Mouse (Mus musculus) kidney, adult 18-20 months (tissue): ENCODE data around the gene Med13l.
"Not testable (repeated sequence)": the region's sequence is repeated elsewhere in the genome, so short reads cannot be mapped to it uniquely, and the experiment has no call there.

Experiments
- DNase-seq: peaks from one replicate; pipeline ENCODE4 v3.0.0; 2021

Gene Med13l

GRCm38 (mm10) chr5:118636399-118637369, 76.2 kb downstream of the Med13l start:
- no peak for DNase-seq

DNA sequence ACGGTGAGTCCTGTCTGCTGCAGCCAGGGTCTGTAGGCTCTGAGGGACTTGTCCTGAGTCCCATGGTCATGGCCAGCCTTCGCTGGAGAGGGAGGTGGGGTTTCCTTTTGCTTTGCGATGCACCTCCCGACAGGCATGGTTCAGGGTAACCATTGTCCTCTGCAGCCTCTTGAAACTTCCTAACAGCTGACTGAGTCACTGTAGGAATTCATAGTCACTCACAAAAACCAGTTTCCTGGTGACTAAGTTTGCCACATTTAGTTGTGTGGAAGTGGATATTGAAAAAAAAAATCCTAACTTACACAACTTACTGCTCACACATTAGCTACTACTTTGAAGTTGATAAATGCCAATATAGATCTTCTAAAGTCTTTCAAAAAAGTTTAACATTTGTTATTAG, 77.5 kb downstream of the Med13l start:
- DNase-seq: no peak

GRCm38 (mm10) chr5:118638534-118639109, 78.1 kb downstream of the Med13l start:
- no peak for DNase-seq

DNA sequence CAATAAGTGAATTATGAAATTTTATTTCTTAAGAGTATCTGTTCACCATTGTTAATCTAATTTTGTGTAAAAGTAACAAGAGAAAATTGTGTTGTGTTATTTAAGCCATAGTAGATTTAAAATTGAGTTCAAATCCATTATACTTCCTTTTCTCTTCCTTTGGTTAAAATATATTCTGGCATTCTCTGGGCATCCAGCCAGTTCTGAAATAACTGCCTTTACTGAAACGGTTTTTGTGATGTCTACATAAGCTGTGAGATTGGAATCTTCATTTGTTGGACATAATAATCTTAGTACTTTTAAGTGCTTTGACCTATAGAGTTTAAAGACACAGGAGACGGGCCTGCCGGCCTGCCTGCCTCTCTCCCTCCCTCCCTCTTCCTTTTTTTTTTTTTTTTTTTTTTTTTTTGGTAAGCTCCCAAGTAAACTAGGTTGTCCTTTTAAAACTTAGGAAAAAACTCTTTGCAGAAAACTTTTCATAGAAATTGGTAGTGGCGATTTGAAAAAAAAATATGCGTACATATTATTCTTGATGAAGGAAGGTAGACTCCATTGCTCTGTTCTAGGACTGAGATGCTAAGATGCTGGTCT, 78.7 kb downstream of the Med13l start:
- DNase-seq: no peak

GRCm38 (mm10) chr5:118644041-118644440, 83.6 kb downstream of the Med13l start:
- no peak for DNase-seq

GRCm38 (mm10) chr5:118644511-118644910, 84.0 kb downstream of the Med13l start:
- no peak for DNase-seq

DNA sequence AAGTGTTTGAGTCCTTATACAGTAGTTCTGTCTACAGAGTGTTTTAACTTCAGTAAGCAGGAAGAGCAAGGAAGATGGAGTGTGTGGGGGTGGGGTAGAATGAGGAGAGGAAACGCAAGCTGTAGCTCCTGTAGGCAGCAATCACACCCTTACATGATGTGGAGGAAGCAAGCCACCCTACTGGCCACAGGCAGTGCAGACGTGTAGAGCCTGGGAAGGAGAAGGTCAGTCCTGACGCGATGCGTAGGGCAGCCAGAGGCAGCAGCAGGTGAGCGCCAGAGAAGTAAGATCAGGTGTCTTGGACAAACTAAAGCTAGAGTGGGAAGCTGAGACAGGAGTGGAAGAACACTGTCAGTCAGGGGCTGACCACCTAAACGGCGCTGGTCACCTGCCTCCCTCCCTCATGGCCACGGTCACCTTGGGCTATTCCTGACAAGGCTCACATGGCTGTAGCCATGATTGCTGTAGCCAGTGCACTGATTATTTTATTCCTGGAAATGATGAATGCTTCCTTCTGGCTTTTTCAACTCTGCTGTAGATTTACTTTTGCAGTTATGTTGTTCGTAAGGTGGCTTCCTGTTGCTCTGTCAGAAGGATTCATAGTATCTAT, 84.8 kb downstream of the Med13l start:
- DNase-seq: no peak

DNA sequence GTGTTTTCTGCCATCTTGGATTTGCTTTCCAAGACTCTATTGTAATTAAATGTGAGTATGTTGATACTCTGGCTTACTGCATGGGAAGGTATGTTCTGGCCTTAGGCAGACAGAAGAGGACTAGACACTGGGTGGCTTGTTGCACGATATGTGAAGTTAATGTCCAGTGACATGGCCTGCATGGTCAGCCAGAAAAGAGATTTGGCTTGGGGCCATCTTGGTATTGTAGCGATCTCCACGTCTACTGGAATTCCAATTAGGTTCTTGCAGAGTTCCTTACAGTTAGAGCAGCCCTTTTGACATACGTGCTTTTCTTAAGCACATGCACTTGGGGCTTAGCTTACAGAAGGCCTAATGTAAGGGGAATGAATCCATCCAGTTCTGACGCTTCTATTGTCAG, 86.4 kb downstream of the Med13l start:
- no peak for DNase-seq

DNA sequence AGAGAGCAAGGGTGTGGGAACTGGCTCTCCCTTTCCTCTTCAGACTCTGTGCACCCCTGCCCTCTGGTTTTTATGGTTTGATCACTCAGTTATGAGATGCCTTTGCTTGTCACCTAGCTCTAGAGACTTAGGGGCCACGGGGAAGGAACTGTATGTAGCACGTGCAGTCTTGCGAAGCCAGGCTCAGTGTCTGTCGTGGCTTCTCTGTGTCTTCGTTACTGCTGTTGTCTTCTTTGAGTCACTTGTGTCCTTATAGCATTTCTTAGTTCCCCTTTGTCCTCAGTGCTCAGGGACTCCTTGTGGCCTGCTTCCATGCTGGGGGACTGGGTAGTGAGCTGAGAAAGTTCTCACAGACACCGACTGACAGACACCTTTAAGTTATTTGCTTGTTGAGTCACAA, 86.9 kb downstream of the Med13l start:
- DNase-seq: no peak

GRCm38 (mm10) chr5:118649215-118650006, 88.9 kb downstream of the Med13l start:
- peak; percentile 62 for DNase-seq

DNA sequence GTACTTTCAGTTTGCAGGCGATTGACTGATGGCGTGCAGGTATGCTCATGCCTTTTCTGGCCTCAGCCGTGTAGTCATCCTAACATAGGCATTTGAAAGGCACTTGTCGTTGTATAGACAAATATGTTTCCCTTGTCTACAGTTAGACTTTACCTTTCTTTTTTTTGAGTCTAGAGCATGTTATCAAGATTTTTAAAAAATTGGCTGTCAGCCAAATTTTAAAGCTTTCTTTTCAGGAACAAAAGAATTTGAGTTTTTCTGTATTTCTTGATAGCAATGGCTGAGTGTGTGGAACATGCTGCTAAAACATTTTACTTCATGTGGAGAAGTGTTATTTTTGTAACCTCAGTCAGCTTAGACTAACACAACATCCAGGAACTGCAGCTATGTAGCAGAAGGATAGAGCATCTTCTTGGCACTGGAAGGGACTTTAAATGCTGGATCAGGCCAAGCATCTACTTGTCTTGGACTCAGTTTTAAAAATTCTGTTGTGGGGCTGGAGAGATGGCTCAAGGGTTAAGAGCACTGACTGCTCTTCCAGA, 89.6 kb downstream of the Med13l start:
- DNase-seq: no peak

GRCm38 (mm10) chr5:118650746-118651145, 90.3 kb downstream of the Med13l start:
- DNase-seq: no peak

DNA sequence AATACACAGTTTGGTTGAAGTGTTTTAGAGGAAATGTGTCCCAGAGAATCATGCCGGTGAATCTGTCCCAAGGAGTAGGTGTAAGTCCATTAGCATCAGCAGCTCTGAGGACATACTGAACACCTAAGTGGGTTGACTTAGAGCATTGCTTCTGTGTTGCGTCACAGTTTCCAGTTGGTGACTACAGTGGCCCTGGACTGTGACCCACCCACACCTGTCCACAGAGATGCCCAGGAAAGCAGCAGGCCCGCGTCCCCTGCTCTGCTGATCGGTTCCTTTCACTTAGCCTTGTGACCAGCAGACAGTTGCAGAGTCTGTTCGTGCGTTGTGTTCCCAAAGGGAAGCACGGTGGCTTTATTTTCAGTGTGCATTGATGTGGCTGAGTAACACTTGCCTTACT, 92.1 kb downstream of the Med13l start:
- DNase-seq: no peak

DNA sequence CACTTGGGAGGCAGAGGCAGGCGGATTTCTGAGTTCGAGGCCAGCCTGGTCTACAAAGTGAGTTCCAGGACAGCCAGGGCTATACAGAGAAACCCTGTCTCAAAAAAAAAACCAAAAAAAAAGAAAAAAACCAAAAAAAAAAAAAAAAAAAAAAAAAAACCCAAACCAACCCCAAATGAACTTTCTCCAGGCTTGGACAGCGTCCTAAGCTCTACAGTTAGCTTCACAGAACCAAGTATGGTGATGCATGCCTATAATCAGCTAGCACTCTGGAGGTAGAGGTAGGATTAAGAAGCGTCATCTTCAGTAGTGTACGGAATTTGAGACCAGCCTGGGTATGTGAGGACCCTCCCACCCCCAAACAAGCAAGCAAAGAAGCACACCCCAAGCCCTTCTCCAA, 92.6 kb downstream of the Med13l start:
- not testable (repeated sequence) for DNase-seq

- no peak for DNase-seq
These were observed 94.1 kb downstream of the Med13l start for GRCm38 (mm10) chr5:118654599-118654998.

GRCm38 (mm10) chr5:118655025-118655424, 94.5 kb downstream of the Med13l start:
- DNase-seq: peak; percentile 43

DNA sequence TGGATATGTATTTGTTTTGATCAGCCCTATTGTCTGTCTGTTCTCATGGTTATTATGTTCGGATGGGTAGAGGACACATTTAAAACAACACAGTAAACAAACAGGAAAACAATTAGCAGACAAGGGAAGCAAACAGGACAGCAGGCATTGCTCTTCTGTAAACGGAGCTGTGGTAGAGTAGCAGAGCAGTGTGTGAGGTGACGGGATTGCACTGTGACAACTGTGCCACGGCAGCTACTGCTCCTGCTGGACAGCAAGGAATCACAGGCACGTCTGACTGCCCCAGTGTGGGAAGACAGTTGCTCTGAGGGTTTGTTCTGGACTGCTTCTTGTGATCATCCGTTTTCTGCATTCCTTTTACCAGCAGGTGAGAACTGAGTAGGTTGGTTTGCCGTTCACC, 94.9 kb downstream of the Med13l start:
- DNase-seq: no peak

DNA sequence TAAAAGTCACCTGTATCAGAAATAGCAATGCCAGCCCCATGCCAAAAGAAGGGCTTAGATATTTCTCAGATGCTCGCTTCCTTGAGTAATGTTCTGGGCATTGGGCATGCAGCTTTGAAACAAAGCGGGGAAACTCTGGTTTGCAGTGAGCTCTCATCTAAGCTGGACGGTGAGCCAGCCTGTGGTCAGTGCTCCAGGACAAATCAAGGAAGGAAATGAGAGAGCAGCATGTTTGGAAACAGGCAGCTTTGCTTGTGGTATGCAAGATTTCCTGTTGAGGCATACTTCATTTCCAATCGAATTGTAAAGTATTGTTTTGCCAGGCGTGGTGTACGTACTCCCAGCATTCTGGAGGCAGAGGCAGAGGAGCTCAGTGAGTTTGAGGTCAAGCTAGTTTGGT, 95.5 kb downstream of the Med13l start:
- DNase-seq: no peak

DNA sequence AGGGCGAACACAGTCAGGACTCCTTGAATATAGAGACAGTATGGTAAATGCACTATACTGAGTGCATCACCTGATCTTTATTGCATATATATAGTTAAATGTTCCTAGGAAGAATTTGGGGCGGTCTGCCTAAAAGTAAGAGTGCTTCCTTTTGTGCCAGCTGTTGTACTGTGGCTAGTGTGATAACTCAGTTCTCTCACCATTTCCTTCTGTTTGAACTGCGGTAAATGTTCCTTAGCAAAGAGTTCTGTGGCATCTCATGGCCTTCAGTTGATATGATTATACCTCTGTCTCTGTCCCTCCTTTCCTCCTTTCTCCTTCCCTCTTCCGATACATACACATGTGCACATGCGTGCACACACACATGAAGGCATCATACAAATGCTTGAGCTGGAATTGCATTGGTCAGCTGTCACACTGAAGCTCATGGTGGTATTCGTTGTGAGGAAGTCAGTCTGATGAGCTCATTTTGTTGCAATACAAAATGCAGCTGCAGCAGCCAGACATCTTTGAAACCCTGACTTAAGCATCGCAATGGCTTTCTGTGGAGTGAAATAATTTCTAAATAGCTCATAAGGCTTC, 97.9 kb downstream of the Med13l start:
- DNase-seq: no peak

DNA sequence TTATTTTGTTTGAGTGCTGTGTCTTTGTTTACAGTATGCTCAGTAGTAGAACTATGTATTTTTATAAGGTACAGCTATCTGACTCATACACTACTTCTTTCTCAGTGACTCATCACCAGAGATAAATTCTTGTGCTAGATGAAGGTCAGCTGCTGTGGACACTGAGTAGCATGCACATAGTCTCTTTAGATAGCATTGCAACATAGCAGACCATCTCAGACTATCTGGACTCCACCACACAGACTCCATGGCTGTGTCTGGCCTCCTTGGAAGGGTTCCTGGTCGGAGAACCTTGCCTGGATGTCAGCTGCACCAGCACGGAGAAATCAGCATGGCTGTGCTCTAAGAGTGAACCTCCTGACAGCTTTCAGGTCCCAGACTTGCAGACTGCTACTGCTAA, 99.2 kb downstream of the Med13l start:
- DNase-seq: no peak

GRCm38 (mm10) chr5:118661751-118662150, 101.3 kb downstream of the Med13l start:
- no peak for DNase-seq

DNA sequence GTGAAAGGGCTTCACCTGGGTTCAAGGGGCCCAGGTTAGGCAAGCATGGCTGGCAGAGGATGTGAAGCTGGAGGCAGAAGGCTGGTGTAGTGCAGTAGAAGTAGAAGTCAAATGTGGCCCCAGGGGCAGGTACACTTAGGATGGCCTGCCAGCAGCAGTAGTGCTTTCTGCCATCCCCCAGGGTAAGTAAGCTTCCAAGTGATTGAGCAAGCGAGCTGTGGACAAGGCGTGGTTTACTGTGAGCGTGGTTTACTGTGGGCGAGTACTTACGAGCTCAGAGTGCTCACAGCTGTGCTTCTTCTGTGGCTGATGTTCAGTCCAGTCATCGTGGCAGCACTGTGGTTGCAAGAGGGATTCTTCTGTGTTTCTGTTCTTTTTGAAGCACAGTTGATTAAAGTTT, 103.5 kb downstream of the Med13l start:
- no peak for DNase-seq
